Mouse (Mus musculus) left cerebral cortex, postnatal 25 days (tissue): Measurements from ENCODE around the gene Gm15737. TPM values are rescaled to one million over a fixed set of nuclear protein-coding genes. Genes with fewer than 3 reads are reported as not detected.

Source experiments
- total RNA-seq, 2 experiments: library from RNA; stranded (reverse); gene quantifications; 2 replicates each; pipeline ENCODE4 v1.2.3; 2021

The Gm15737 gene
- total RNA-seq, 2 experiments from 2014 or later: not detected

Other genes starting within 250 kb of the Gm15737 start
- 100 to 1,000 TPM; 181 to 195 TPM for gene Prickle2, start 163.2 kb upstream of the Gm15737 start, total RNA-seq
- gene A730049H05Rik, start 52.9 kb upstream of the Gm15737 start, total RNA-seq: under 1 TPM in 1 of 2 experiments, not detected in 1; 0.16 TPM
- 1 to 10 TPM; 2.9 to 3.0 TPM for gene Adamts9, start 74.1 kb downstream of the Gm15737 start, total RNA-seq